Mouse (Mus musculus): ENCODE measurements at regions not wholly inside any gene's neighbourhood (a gene's known extent, or its start where the extent isn't known, plus 50 kb on each side); places are given as distances from the start of the nearest gene placed in this dataset.

- Histone ChIP-seq H3K27ac (no peak overlapping the region), H3K27me3 (no peaks in the 10 kb centered on the region), H3K4me1 (no peaks in the 10 kb centered on the region), H3K4me2 (no peak overlapping the region), H3K9me3 (replicated peaks) (no peaks in the 10 kb centered on the region), H3K36me3 (no peaks in the 10 kb centered on the region), H3K9ac (no peak overlapping the region), H3K4me3 (replicated peaks) (no peak overlapping the region)
- 82% methylated on average over 1 of the region's 1 CpGs for WGBS
- no peak for ATAC-seq (replicated peaks; ENCODE audit: low FRiP score)
These were observed 459.0 kb upstream of the Gcfc2 start for GRCm38 (mm10) chr6:81464442-81464841.

- WGBS: 52% methylated on average over 4 of the region's 4 CpGs
- no peak for ATAC-seq (replicated peaks; ENCODE audit: low FRiP score)
- H3K4me1 ChIP-seq: no peaks in the 10 kb centered on the region
- H3K27ac ChIP-seq: no peak overlapping the region
- no peak overlapping the region for H3K4me2 ChIP-seq
- no peaks in the 10 kb centered on the region for H3K27me3 ChIP-seq
- no peak overlapping the region for H3K9ac ChIP-seq
- no peaks in the 10 kb centered on the region for H3K36me3 ChIP-seq
- H3K4me3 ChIP-seq (replicated peaks): no peak overlapping the region
- H3K9me3 ChIP-seq (replicated peaks): no peaks in the 10 kb centered on the region
These were observed 456.9 kb upstream of the Gcfc2 start for GRCm38 (mm10) chr6:81466536-81466935.

GRCm38 (mm10) chr6:81471340-81471955 lies 452.0 kb upstream of the Gcfc2 start:
- 74% methylated on average over 9 of the region's 9 CpGs for WGBS
- Histone ChIP-seq H3K9me3 (replicated peaks) (no peaks in the 10 kb centered on the region), H3K36me3 (no peaks in the 10 kb centered on the region), H3K4me2 (no peak overlapping the region), H3K9ac (no peak overlapping the region), H3K4me1 (no peaks in the 10 kb centered on the region), H3K27ac (no peak overlapping the region), H3K4me3 (replicated peaks) (no peak overlapping the region), H3K27me3 (no peaks in the 10 kb centered on the region)
- ATAC-seq (replicated peaks; ENCODE audit: low FRiP score): no peak

GRCm38 (mm10) chr6:81472506-81472905 lies 451.0 kb upstream of the Gcfc2 start:
- Histone ChIP-seq H3K27me3 (no peaks in the 10 kb centered on the region), H3K9me3 (replicated peaks) (no peaks in the 10 kb centered on the region), H3K9ac (no peak overlapping the region), H3K4me1 (no peaks in the 10 kb centered on the region), H3K4me3 (replicated peaks) (no peak overlapping the region), H3K27ac (no peak overlapping the region), H3K36me3 (no peaks in the 10 kb centered on the region), H3K4me2 (no peak overlapping the region)
- WGBS: 82% methylated on average over 3 of the region's 3 CpGs
- ATAC-seq (replicated peaks; ENCODE audit: low FRiP score): no peak

GRCm38 (mm10) chr6:81474786-81475185 lies 448.7 kb upstream of the Gcfc2 start:
- Histone ChIP-seq H3K9ac (no peak overlapping the region), H3K27me3 (no peaks in the 10 kb centered on the region), H3K9me3 (replicated peaks) (no peaks in the 10 kb centered on the region), H3K4me3 (replicated peaks) (no peak overlapping the region), H3K4me1 (no peaks in the 10 kb centered on the region), H3K36me3 (no peaks in the 10 kb centered on the region), H3K4me2 (no peak overlapping the region), H3K27ac (no peak overlapping the region)
- ATAC-seq (replicated peaks; ENCODE audit: low FRiP score): no peak
- 92% methylated on average over 1 of the region's 1 CpGs for WGBS

- Histone ChIP-seq H3K9ac (no peak overlapping the region), H3K9me3 (replicated peaks) (no peaks in the 10 kb centered on the region), H3K27ac (no peak overlapping the region), H3K4me1 (no peaks in the 10 kb centered on the region), H3K27me3 (no peaks in the 10 kb centered on the region), H3K4me2 (no peak overlapping the region), H3K36me3 (no peaks in the 10 kb centered on the region), H3K4me3 (replicated peaks) (no peak overlapping the region)
- WGBS: 47% methylated on average over 3 of the region's 3 CpGs
- ATAC-seq (replicated peaks; ENCODE audit: low FRiP score): no peak
These were observed 436.5 kb upstream of the Gcfc2 start for GRCm38 (mm10) chr6:81487006-81487405.

- Histone ChIP-seq H3K36me3 (no peaks in the 10 kb centered on the region), H3K9me3 (replicated peaks) (no peaks in the 10 kb centered on the region), H3K9ac (no peak overlapping the region), H3K4me1 (no peaks in the 10 kb centered on the region), H3K27ac (no peak overlapping the region), H3K4me2 (no peak overlapping the region), H3K4me3 (replicated peaks) (no peak overlapping the region), H3K27me3 (no peaks in the 10 kb centered on the region)
- ATAC-seq (replicated peaks; ENCODE audit: low FRiP score): no peak
- 87% methylated on average over 7 of the region's 7 CpGs for WGBS
These were observed 427.2 kb upstream of the Gcfc2 start for GRCm38 (mm10) chr6:81496239-81496638.

GRCm38 (mm10) chr6:81517185-81517584 lies 406.3 kb upstream of the Gcfc2 start:
- H3K9ac ChIP-seq: no peak overlapping the region
- H3K36me3 ChIP-seq: no peaks in the 10 kb centered on the region
- no peak overlapping the region for H3K4me3 ChIP-seq (replicated peaks)
- no peaks in the 10 kb centered on the region for H3K9me3 ChIP-seq (replicated peaks)
- no peak overlapping the region for H3K4me2 ChIP-seq
- no peak overlapping the region for H3K27ac ChIP-seq
- no peaks in the 10 kb centered on the region for H3K4me1 ChIP-seq
- WGBS: 77% methylated on average over 1 of the region's 1 CpGs
- no peak for ATAC-seq (replicated peaks; ENCODE audit: low FRiP score)
- no peaks in the 10 kb centered on the region for H3K27me3 ChIP-seq

GRCm38 (mm10) chr6:81562260-81562659 lies 361.2 kb upstream of the Gcfc2 start:
- H3K27me3 ChIP-seq: no peaks in the 10 kb centered on the region
- H3K9me3 ChIP-seq (replicated peaks): no peaks in the 10 kb centered on the region
- no peaks in the 10 kb centered on the region for H3K36me3 ChIP-seq
- no peak overlapping the region for H3K27ac ChIP-seq
- H3K9ac ChIP-seq: no peak overlapping the region
- no peak overlapping the region for H3K4me2 ChIP-seq
- no peak for ATAC-seq (replicated peaks; ENCODE audit: low FRiP score)
- H3K4me1 ChIP-seq: no peaks in the 10 kb centered on the region
- 52% methylated on average over 2 of the region's 2 CpGs for WGBS
- H3K4me3 ChIP-seq (replicated peaks): no peak overlapping the region

- Histone ChIP-seq H3K4me3 (replicated peaks) (no peak overlapping the region), H3K9ac (no peak overlapping the region), H3K27me3 (no peaks in the 10 kb centered on the region), H3K36me3 (no peaks in the 10 kb centered on the region), H3K4me1 (no peaks in the 10 kb centered on the region), H3K9me3 (replicated peaks) (no peaks in the 10 kb centered on the region), H3K27ac (no peak overlapping the region), H3K4me2 (no peak overlapping the region)
- ATAC-seq (replicated peaks; ENCODE audit: low FRiP score): no peak
- 91% methylated on average over 2 of the region's 2 CpGs for WGBS
These were observed 360.3 kb upstream of the Gcfc2 start for GRCm38 (mm10) chr6:81563192-81563591.

GRCm38 (mm10) chr6:81564295-81564694 lies 359.2 kb upstream of the Gcfc2 start:
- Histone ChIP-seq H3K4me1 (no peaks in the 10 kb centered on the region), H3K27me3 (no peaks in the 10 kb centered on the region), H3K9ac (no peak overlapping the region), H3K4me3 (replicated peaks) (no peak overlapping the region), H3K4me2 (no peak overlapping the region), H3K9me3 (replicated peaks) (no peaks in the 10 kb centered on the region), H3K27ac (no peak overlapping the region), H3K36me3 (no peaks in the 10 kb centered on the region)
- no peak for ATAC-seq (replicated peaks; ENCODE audit: low FRiP score)
- 79% methylated on average over 1 of the region's 1 CpGs for WGBS

GRCm38 (mm10) chr6:81586441-81587117 lies 336.9 kb upstream of the Gcfc2 start:
- Histone ChIP-seq H3K4me1 (no peaks in the 10 kb centered on the region), H3K9ac (no peak overlapping the region), H3K9me3 (replicated peaks) (no peaks in the 10 kb centered on the region), H3K36me3 (no peaks in the 10 kb centered on the region), H3K27ac (no peak overlapping the region), H3K27me3 (no peaks in the 10 kb centered on the region), H3K4me3 (replicated peaks) (no peak overlapping the region), H3K4me2 (no peak overlapping the region)
- 86% methylated on average over 1 of the region's 1 CpGs for WGBS
- no peak for ATAC-seq (replicated peaks; ENCODE audit: low FRiP score)

- WGBS: 65% methylated on average over 10 of the region's 10 CpGs
These were observed 333.7 kb upstream of the Gcfc2 start for GRCm38 (mm10) chr6:81589727-81590126.

More at GRCm38 (mm10) chr6:81589727-81590126, 333.7 kb upstream of the Gcfc2 start:
- Histone ChIP-seq H3K27me3 (no peaks in the 10 kb centered on the region), H3K27ac (no peak overlapping the region), H3K4me2 (no peak overlapping the region), H3K4me1 (no peaks in the 10 kb centered on the region), H3K4me3 (replicated peaks) (no peak overlapping the region), H3K9me3 (replicated peaks) (no peaks in the 10 kb centered on the region), H3K36me3 (no peaks in the 10 kb centered on the region), H3K9ac (no peak overlapping the region)
- no peak for ATAC-seq (replicated peaks; ENCODE audit: low FRiP score)
